Mouse (Mus musculus) heart, postnatal 0 days (tissue): ENCODE results near the gene Txlnb.

Source experiments
- CTCF ChIP-seq: IDR thresholded peaks from 2 replicates; pipeline ENCODE4 v1.5.1; 2016; ENCODE audit warnings: antibody characterized with exemption, control low read depth, low read depth
- EP300 ChIP-seq: IDR thresholded peaks from 2 replicates; pipeline ENCODE4 v1.6.1; 2016; ENCODE audit warnings: antibody characterized with exemption, low read depth

DNA sequence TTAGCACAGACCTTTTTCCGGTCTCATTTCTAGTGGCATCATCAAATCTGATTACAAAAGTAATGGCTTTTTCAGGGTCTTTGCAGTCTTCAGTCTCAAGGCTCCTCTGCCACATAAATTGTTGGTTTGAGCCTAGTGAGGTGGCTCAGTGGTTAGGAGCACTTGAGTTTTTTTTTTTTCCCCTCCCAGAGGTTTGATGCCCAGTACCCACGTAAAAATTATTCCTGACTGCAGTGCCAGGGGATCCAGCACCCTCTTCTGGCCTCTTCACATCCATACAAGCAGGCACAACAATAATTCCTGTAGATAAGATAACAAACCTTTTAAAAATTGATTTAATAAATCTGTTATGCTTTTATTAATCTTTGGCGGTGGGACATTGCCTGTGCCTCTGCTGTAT lies 21.7 kb upstream of the Txlnb start:
- TF ChIP-seq CTCF (no peak), EP300 (no peak)
